Mouse (Mus musculus) urinary bladder, postnatal 25 days (tissue): ENCODE measurements around the gene Padi2.

Experiments
- DNase-seq: peaks from one replicate; pipeline ENCODE4 v3.0.0; 2022; ENCODE audit warnings: low spot score

Padi2 gene

DNA sequence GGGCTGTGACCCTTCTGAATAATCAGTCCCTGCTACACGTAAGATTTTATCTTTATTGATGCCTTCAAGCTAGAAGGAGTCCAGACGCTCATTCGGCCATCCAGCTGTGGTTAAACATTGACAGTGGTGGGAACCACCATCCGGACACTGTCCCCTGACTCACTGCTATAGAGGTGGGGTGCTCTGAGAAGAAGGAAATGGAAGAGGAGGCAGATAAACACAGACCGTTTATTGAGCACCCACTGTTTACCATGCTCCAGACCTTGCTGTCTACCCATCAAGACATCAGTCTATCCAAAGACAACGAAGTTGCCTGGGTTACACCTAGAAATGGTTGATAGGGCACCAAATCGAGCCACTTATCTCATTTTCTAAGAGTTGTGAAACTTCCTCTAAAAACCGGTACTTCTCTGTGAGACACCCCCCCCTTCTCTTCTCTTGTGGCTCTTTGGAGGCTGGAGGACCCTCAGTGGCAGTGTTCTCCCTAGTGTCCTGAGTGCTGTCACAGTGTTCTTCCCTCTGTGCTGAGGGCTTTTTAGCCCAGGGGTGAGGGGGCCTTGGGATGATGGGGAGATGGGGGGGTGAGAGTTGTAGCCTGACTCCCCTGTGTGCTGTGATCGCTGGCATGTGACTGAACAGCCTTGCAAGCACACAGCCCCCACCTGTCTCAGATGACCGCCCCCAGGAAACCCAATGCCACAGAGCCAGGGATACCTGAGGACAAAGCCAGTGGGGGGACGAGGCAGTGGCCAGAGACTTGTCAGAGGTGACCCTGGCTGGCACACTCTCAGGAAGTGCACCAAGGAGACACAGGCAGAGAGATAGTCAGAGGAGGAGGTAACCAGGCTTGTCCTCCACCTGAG is 14.1 kb downstream of the Padi2 start:
- no peak for DNase-seq

DNA sequence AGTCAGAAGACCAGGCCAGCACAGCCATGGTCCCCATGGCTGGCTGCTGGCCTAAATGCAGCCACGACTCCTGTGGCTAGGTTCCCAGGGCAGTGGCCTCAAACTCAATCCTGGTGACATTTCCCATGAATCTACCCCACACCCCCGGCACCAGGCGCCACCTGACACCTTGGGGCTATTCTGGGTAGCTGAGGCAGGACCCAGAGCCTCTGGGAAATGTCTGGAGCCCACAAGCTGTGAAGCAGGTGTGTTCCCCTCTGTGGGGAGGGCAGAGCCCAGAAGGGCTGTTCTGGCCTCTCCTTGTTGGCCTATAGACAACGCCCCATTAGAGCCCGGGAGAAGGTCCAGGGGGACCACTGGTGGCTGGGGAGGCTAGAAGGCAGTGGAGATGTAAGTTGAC is 16.4 kb downstream of the Padi2 start:
- no peak for DNase-seq

DNA sequence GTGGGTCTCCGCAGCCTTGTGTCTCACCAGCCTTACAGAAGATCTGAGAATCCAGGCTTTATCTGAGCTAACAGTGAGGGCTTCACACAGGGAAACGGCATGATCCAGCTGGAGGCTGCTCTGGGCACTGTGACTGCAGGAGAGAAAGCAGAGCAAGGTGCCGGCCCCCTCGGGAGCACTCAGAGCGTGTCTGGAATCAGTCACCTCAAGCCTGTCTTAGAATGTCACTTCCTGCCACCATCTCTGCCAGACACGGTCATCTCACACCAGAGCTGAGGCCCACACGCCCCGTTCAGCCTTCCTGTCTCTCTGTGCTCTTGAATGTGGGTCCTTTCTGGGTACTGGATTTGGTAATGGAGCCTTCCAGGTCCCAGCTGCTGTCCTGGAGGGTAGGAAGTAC is 19.5 kb downstream of the Padi2 start:
- DNase-seq = no peak

DNA sequence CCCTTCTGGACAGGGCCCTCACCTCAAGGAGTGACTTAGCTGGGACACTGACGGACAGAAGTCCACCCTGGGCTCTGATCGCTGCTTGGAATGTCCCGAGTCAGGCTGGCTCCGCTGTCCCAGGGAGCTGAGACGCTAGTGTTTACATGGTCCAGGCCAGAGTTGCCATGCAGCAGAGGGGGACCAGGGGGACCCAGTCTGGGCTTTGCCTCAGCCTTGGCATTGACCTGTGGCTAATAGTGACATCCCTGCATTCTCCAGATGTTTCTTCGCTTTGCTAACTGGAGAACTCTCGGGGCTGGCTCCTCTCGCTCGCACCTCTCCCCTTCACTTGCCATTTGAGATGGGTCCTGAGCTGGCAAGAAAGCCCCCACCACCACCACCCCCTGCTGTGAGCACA is 22.2 kb downstream of the Padi2 start:
- DNase-seq = no peak

DNA sequence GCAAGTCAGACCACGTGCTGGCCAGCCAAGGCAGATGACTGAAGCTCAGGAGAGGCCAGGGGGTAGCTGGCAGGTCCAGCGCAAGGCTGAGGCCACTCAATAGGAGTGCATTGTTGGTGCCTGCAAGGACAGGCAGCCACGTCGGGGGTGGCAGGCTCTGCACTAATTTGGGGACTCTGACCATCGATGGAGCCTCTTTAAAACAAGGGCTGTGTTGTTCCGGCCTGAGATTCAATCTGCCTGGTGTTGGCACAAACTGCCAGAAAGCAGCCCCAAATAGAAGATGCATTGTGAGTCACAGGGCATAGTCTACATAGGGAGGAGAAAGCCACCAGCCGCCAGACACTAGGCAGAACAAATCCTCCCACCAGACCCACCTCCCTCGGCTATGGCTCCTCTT is 23.6 kb downstream of the Padi2 start:
- DNase-seq = no peak

DNA sequence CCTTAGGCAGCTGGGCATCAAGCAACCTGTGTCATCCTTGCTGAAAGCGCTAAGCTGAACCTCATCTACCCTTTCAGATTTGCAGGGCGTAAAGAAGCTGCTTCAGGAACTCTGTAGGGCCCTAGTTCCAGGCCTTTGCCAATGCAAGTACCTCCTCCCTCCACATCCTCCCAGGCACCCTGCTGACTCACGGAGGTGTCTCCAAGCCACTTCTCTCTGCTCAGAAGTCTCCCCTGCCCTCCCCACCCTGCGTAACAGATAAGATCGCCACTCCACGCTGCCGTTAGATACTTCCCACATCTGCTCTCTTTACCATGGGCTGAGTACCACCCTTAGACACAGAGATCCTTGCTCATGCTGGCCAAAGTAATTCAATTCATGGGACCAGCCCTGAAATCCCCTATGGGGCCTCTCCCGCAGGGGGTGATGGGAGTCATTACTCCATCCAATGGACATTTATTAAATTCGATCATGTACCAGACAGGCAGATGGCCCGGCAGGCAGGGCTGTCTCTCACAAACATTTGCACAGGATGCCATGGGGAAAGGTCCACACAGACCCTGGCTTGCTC is 24.8 kb downstream of the Padi2 start:
- DNase-seq = no peak

DNA sequence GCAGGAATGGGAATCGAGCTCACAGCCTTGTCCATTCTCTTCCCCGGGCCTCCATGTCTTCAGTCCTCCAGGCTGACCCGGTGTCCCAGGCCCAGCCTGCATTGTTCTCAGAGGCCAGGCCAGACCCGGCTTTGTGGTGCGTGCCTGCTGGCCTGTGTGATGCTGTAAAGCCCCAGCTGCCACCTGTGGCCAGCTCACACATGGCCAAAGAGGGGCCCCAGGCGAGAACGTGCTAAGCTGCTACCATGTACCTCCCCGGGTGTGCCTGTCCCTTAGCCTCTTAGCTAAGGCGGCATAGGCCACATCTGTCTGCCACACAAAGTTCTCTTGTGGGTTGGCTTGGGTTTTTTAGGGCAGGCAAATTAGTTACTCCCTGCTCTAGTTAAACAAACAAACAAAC is 29.5 kb downstream of the Padi2 start:
- DNase-seq = no peak

DNA sequence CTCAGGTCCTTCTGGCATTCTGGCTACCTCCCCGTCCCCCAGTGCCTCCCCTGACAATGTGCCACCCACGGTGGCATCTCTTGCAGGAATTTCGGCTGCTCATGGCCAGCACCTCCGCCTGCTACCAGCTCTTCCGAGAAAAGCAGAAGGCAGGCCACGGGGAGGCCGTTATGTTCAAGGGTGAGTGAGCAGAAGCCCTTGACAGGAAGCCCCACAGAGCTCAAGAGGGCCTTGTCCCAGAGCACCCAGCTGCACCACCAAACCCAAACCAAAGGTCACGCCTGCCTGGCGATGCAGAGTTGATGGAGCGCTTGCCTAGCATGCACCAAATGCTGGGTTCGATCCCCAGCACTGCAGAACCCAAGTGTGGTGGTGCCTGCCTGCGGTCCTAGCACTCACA is 38.2 kb downstream of the Padi2 start:
- DNase-seq = no peak

DNA sequence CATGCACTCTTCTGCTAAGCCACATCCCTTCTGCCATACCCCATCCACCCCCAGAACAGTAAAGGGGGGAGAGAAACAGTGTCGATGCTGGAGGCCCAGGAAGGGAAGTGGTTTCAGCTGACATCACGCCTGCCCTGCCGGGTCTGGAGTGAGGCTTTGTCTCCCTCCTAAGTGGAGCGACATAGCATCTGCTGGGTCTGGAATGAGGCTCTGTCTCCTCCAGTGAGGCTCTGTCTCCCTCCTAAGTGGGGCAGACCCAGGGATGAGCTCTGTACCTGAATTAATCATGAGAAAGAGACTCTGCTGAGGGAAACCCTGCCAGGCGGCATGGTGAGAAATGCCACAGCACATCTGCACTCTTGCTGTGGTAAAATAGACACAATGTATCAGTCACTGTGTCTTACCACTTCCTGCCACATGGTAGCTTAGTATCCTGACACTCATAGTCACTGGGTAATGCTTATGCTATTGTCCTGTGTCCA is 38.9 kb downstream of the Padi2 start:
- DNase-seq = no peak

DNA sequence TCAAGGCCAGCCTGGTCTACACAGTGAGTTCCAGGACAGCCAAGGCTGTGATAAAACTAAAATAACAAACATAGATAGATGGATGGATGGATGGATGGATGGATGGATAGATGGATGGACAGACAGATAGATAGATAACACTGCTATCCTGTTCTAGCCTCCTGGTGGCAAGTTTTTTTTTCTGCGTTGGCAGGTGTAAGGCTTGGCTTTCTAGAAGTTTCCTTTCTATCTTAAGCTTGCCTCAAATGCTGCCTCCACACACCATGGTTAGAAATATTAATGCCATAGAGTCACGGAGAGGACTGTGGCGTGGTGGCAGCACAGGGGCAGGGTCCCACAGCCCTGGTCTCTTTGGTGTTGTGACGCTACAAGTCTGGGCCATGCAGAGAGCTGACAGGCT is 39.4 kb downstream of the Padi2 start:
- no peak for DNase-seq

DNA sequence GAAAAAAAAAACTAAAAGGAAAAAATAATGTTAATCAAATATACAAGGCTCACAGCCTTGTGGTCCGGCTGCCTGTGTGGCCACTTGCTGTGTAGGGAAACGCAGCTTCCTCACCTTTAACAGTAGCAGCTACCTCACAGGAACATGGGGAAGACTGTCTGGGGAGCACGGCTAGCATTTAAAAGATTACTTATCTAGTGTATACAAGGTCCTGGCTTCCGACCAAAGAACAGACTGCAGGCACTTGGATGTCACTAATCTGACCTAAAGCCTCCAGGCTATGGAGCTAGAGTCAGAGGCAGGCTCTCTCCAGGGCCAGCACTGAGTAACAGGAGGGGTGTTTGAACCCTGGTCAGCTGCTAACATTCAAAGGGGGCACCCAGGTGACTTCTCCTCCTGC is 39.9 kb downstream of the Padi2 start:
- no peak for DNase-seq

DNA sequence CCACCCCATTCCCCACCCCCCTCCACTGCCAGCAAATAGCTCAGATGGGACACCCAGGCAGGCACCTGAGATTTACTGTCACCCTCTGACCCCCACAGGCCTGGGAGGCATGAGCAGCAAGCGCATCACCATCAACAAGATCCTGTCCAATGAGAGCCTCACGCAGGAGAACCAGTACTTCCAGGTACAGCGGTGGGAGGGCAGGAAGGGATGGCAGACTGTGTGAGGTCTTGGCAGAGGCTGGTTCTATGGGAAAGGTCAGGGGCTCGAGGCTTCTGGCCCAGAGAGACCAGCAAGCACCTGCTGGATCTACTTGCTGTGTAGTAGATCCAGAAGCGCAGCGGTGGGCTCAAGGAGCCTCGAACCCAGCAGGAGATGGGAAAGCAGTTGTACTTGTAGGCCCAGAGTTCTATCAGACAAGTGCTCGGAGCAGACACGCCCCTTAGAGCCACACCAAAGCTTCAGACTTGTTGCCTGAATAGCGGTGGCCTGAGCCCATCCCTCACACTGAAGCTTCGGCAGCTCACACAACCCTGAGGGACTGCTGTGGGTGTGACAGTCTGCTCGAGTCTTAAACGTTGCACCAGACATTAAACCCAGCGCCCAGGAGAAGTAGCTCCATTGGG is 40.5 kb downstream of the Padi2 start:
- no peak for DNase-seq

DNA sequence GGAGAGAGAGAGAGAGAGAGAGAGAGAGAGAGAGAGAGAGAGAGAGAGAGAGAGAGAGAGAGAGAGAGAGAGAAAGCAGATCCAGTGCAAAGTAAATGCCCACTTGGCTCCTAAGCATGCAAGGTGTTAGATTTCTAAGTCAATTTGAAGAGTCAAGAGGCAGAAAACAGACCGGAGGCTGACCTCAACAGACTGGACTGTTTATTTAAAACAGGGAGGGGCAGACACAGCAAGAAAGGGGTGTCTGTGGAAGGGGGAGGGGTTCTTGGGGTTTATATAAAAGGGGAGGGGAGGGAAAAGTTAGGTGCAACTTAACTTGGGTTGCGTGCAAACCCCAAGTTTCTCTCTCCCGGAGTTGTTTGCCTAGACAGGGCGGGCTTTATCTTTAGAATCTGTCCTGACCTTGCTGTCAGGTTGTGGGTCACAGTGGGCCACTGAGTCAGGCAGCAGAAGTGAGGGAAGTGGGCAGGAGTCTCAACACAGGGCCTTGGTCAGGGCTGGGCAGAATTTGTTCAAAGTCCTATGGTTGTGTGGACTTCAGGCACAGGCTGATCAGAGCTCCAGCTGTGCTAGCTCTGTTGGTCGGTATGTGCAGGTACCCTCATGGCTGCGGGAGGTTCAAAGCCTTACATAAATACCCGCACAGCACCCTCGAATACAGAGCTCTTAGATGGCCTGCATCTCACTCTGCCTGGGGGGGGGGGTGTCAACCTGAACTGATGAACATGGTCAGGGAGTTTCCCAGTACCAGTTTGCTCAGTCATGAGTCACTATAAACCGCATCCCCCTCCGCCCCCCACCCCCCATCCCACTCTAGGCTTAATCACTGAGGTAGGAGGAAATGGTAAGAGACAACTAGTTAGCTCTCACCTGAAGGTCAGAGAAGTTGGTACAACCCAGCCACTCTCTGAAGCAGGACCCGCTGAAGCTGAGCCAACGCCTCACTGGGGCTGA is 41.6 kb downstream of the Padi2 start:
- DNase-seq = no peak

DNA sequence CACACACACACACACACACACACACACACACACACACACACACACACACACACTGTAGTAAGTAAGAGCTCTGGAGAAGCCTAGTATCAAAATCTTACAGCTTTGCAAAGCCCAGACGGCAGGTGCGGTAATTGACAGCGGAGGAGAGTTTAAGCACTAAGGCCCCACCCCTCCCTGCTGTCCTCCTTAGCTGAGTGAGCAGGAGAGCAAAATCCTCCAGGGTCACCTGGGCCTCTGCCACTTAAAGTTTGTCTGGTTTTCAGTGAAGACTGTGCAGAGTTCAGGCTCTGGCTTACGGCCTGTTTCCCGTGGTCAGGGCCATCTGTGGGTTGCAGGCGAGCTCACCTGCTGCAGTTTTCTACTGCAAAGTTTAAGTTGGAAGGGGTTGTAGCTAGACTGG is 42.3 kb downstream of the Padi2 start:
- DNase-seq = no peak

DNA sequence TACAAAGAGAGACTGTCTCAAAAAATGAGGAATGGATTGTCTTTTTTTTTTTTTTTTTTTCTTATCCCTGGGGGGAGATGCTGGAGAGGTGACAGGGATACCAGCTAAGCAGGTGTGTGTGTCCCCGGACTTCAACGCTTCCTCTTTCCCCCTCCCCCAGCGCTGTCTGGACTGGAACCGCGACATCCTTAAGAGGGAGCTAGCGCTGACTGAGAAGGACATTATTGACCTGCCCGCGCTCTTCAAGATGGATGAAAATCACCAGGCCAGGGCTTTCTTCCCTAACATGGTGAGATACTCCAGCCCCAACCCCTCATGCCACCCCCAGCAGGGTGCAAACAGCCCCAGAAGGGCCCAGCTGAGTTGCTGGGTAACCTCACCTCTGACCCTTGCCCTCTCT is 42.9 kb downstream of the Padi2 start:
- DNase-seq = no peak

DNA sequence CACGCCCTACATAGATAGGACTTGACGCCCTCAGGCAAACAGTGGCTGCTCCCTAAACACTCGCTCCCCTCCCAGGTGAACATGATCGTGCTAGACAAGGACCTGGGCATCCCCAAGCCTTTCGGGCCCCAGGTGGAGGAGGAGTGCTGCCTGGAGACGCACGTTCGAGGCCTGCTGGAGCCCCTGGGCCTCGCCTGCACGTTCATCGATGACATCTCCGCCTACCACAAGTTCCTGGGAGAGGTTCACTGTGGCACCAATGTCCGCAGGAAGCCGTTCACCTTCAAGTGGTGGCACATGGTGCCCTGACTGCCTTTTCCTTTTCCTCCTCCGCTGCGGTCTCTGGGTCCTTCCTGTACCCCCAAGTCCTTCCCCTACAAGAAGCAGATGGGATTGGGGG is 43.5 kb downstream of the Padi2 start:
- no peak for DNase-seq

DNA sequence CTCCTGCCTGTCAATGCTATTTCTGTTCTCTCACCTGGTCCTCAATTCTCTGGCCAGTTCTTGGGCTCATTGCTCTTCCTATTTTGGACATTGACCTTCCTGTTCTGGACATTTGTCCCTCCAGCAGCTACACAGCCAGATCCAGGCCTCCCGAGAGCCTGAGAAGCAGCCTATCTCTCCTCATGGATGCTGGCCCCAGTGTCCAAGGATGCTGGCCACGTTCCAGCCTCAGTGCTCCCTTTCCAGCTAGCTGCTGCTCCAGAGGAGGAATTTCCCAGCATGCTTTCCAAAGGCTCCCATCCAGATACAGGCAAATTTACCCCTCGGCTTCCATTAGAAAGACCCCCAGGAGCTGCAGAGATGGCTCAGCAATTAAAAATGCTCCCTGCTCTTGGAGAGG is 44.4 kb downstream of the Padi2 start:
- no peak for DNase-seq

DNA sequence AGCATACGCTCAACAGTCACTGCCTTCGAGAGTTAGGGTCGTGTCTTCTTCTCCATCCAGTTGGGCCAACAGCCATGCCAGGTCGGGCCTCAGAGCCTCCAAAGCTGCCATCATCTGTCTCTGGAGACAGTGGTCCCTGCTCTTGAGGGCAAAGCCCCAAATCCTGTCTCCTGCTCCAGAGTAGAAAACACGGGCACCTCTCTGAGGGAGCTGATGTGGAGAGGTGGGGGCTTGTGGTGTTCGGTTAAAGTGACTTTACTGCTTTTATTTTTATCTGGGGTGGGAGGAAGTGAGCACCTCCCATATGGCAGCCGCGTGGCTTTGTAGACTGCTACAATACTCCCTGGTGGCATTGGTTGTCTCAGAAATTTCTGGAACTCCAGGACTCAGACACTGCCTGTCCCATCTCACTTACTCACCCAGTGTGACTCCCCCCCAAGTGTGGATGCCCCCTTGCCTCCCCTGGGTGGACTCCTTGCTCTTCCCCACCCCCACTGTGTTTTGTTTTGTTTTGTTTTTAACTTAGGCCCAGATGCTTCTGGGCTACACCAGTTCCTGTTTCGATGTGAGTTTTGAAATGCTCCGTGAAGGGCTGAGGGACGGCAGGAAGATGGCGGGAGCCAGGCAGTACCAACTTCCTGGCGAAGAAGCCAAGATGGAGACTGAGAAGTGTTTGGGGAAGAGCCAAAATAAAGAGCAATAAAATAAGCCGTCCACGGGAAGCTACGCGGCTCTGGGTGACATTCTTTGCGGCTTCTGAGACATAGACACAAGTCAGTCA is 45.9 kb downstream of the Padi2 start:
- DNase-seq = no peak

DNA sequence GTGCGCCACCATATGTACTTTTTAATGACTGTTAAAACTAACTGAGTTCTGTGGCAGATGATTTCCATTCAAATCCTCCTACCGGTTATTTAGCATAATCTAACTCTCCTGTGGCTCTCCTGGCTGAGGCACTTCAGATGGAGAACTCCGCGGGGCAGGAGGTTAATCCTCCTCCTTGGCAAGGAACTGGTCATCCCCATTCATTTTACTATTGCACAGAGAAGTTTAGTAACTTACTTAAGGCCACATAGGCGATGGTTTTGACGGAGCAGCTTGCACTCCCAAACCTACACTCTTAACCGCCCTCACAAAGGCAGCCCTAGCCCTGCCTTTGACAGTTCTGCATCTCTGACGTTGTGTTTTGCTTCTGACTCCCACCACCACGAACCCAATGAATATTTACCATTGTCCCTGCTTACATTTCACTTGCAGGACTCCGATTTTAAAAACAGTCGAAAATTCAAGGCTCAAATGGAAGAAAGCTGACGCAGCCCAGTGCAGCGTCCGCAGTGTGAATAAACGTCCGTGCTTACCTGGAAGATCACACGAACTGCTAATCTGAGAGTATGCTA is 51.1 kb downstream of the Padi2 start:
- DNase-seq = no peak

DNA sequence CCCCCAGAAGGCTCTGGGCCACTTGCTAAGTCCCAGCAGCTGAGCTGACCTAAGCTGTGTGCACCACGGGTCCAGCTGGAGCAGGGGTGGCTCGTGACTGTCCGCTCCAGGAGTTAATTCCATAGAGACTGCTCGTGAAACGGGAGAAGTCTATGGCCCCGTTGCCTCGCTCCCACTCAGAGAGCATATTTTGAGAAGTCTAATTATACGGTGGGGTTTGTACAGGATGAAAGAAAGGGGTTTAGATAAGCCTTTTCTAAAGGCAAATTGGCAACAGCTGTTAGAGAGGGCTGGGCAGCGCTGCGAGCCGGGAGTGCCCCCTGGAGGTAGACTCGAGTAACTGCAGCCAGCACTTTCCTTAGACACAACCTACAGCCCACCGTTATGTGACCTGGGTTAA is 51.6 kb downstream of the Padi2 start:
- peak; percentile 73 for DNase-seq

DNA sequence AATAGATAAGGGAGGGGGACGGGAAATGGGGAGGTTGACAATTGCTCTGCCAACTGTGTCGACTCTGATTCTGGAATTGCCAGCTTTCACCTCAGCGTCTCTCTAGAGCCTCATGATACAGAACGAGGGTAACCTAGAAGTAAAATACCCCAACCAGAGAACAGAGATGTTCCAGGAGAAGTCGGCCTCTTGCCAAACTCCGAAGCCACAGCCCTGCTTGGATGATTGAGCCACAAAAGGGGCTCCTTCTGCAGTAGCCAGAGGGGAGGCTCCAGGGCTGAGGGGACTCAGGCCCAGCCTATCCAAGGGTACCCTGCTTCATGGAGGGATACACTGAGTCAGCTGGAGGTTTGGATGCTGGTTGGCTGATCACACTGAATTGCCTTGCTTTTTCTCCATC is 52.2 kb downstream of the Padi2 start:
- DNase-seq = no peak
